Mouse (Mus musculus) pancreas, adult 10 weeks (tissue): ENCODE data around the gene Zbtb33. TPM values are rescaled to one million over a fixed set of nuclear protein-coding genes. Genes with fewer than 3 reads are reported as not detected.

ENCODE experiments used
- polyA plus RNA-seq: library from polyadenylated mRNA; stranded (reverse); fragments of 350-450 nt; fragmentation: Illumina TruSeq; extraction: RNeasy Lipid Tissue Mini Kit (QIAGEN cat#74804); gene quantifications from one replicate; pipeline ENCODE4 v1.2.3, GENCODE M21; 2015; ENCODE audit warnings: low read depth, low replicate concordance; ENCODE audit not compliant: insufficient read depth

Gene Zbtb33
- polyA plus RNA-seq: 2.5 TPM

GRCm38 (mm10) chrX:38189552-38190457 is at the start of gene Zbtb33:
TSS of gene Zbtb33 (plus strand) at chrX:38189793.

Other genes with a start within 250 kb of the Zbtb33 start
- not detected for gene Btg1-ps1, start 171.0 kb upstream of the Zbtb33 start, polyA plus RNA-seq
- gene Btg1-ps2, start 146.7 kb upstream of the Zbtb33 start, polyA plus RNA-seq: not detected
- gene Rhox10, start 123.3 kb upstream of the Zbtb33 start, polyA plus RNA-seq: not detected
- gene Rhox11, start 104.7 kb upstream of the Zbtb33 start, polyA plus RNA-seq: not detected
- not detected for gene Rhox12, start 78.9 kb upstream of the Zbtb33 start, polyA plus RNA-seq
- not detected for gene Rhox13, start 68.6 kb upstream of the Zbtb33 start, polyA plus RNA-seq
- 3.0 TPM for gene Tmem255a, start 62.6 kb downstream of the Zbtb33 start, polyA plus RNA-seq
- not detected for gene Atp1b4, start 126.4 kb downstream of the Zbtb33 start, polyA plus RNA-seq